Mouse (Mus musculus) lung, postnatal 36 days (tissue): ENCODE results near the gene Ppp1r18.

Source experiments
- DNase-seq: peaks from one replicate; pipeline ENCODE4 v3.0.0; 2022; ENCODE audit warnings: mixed read lengths

Ppp1r18 gene

DNA sequence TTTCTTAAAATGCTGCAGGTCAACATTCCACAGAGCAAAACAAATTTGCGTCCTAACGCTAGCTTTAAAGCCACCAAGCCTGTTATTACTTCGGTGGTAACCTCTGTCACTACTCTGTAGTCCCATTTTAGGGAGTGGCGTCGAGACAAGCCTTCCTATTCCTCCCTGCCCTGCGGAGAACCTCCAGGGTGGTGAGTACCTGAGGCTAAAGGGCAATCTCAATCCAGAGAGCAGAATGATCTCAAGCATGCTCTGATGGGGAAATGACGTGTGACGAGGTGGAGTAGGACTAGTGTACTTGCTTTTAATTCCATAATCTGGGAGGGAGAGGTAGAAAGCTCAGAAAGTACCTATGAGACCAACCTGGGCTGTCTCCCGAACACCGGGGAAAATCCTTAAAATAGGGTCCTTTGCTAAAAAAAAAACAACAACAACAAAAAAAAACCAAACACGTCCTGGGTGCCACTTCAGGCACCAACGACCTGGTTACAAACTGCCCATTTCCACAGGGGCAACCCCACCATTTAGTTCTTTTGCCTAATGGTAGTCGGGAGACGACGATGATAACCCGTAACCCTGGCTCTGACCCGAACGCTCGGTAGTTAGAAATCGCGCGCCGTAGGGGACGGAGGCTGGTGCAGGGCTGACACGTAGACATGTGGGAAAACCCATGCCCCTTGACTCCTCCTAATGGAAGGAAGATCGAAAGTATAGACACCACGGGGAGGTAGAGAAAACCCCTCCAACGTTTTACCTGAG is 50.3 kb downstream of the Ppp1r18 start:
- DNase-seq, result peak; percentile 32

DNA sequence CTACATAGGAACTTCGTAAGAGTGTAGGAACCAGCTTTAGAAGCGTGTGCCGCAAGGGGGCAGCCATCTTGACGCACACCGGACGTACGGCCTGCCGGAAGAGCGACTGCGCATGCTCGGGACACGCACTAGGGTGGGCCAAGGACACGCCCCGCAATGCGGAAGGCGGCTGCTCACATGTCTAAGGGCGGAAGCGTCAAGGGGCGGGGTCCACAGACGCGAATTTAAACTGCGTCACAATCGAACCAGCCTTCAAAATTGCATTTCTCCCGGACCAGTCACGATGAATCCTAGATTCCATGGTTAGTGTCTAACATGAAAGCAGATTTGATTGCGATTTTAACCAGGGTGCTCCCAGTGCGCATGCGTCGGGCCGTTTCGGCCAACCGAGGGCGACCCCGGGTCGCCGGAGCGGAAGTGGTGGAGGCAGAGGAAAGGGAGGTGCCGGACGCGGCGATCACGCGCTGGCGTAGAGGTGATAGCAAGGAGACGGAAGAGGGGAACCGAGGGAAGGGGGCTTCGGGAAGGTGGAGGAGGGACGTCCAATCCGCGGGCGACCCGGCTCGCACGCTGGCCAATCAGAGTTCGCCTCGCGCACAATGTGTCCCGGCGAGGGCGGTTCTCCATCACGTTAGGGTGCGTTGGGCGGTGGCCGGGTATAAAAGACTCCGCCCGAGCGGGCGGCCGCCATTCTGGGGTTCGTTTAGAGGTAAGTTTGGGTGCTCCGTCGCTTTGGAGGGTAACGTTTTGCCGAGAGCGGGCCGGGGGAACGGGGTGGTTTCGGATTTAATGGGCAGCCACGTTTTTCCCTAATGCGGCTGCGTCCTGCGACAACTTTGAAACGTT is 51.1 kb downstream of the Ppp1r18 start, which contains the start of the genes Mrps18b and Ppp1r10:
Gene Mrps18b, minus strand, starts transcription at position 93 of the 846 bp plus-strand sequence.
Gene Ppp1r10, plus strand, starts transcription at position 138 of the 846 bp plus-strand sequence.
- DNase-seq, result peak; percentile 99

DNA sequence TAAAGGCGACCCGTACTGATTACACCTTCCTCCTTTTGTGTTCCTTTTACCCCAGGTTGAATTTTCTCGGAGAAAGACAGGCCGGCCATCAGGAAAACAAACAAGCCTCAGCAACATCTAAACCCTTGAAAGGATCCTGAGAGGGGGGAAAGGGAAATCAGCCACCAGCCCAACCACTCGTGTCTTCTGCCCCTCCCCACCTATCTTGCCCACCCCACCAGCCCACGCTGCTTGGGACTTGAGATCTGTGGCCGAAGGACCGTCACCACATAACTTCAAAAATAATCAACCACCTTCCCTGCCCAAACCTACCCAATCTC is 51.7 kb downstream of the Ppp1r18 start:
- DNase-seq, result no peak

DNA sequence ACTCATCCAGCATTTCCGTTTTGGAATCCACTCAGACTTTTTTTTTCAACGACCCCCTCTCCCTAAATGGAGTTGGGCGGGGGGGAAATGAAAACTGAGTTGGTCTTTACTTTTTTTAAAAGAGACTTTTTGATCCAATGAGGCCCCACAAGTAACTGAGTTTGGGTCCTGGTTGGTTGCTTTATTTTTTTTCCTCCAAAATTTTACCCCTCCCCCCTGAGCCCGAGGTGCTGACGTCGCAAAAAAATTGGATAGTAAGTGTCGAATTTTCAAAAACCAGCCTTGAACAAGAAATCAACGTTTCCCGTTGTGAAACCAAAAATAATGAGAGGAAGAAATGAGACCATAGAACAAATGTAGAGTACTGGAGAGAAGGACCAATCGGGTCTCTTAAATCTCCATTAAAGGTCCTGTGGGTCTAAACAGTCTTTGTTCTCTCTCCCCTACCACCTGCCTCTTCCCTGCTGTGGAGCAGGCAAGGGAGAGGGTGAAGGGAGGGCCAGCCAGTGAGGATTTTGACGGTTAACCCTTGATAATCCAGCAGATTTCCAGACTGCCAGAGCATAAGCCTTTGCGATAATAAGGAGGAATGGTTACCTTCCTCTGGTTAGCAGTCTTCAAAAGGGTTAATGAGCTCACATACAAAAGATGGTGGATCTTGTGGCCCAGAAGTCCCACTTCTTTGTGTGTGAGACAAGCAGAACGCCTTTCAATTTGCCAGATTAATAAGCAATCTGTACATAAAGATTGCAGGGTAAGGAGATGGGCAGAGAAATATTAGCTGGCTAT is 52.3 kb downstream of the Ppp1r18 start:
- peak; percentile 60 for DNase-seq

DNA sequence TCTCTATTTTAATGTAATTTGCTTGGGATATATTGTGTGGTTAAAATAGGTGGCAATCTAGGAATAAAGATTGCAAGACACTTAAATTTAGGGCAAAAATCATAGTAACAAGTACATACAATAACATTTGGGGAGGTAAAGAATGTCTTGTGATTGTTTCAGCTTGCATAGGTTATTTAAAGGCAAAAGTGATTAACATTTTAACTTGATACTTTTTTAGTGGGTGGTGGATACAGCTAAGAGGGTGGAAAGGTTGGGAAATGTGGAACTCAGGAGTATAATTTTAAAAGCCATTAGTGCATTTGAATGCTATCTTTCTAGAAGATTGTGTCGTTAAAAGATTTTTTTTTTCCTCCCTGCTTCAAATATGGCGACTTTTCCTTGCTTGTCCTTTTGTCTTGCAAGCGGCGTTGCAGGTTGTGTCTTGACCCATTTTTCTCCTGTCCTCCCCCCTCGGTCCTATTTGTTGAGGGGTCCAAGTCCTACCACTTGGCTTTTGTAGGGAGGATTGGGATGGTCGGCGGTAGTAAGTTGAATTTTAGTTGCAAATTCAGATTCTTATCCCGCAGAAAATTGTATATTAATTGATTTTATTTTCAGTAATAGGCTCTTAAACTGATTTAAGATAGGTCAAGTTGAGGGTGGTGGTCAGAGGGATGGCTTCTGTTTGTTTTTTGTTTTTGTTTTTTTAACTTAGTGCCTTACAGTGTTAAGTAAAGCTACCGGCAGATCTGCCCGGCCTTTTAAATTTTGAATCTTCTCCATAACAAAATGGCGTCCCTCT is 53.1 kb downstream of the Ppp1r18 start:
- DNase-seq, result peak; percentile 65

DNA sequence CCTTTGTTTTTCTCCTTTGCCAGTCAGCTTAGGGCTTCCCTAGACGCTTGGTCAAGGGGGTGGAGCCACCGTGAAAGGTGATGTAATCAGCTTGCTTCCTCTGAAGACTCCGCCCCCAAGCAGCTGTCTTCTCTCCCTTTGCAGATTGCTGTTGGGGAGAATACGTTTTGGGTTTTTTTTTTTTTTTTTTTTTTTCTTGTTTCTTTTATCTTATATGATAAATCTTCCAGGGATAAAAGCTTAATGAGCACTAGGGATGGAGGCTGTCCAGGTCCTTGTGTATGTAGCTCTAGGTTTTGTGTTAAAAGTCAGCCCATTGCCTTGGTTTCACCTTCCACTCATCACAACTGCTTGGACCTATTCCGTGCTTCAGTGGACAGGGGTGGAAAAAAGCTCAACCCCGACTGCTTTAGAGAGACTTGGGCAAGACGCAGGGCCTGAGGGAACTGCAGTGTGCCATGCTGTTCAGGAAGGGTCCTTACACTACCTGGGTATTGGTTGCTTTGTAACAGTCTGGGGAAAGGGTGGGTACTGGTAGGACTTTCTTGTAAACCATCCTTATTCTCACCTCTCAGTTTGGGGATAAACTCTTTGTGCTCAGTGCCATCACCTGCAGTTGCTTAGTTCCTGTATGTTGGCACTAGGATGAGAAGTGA is 53.8 kb downstream of the Ppp1r18 start:
- peak; percentile 99 for DNase-seq

DNA sequence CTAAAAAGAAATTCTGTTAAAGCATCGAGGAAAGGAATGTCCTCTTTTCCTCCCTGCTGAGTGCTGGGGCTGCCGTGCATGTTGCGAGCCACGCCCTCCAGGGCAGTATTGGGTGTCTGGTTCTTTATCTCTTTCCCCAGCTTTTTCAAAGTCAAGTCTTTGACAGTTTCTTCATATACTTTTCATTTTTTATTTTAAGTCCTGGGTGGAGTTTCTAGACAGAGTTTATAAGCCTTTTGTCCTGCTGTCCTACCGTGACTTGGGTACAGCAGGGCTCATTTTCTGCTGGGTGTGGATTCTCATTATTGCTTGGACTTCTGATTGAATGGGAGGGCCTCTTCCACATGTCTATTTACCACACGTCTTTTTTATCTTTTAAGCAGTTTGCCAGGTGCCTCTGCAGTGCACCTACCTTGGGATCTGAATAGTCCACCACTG is 54.5 kb downstream of the Ppp1r18 start:
- no peak for DNase-seq

DNA sequence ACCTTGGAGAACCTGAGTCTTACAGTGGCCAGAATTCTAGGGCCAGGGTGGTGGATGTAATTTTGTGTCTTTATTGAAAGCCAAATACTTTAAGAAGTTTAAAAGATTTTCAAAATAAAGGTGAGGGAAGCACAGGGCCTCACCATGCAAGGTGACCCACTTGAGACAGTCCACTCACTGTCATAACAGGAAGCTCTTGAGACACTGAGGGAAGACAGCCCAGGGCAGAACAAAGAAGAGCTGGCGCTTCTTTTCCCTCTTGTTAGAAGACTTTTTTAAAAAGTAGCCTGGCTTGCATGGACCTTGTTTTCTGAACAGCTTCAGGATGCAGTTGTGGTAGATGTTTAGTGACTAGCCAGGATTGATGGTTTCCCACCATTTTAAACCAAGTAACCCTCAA is 55.0 kb downstream of the Ppp1r18 start:
- DNase-seq, result peak; percentile 28

DNA sequence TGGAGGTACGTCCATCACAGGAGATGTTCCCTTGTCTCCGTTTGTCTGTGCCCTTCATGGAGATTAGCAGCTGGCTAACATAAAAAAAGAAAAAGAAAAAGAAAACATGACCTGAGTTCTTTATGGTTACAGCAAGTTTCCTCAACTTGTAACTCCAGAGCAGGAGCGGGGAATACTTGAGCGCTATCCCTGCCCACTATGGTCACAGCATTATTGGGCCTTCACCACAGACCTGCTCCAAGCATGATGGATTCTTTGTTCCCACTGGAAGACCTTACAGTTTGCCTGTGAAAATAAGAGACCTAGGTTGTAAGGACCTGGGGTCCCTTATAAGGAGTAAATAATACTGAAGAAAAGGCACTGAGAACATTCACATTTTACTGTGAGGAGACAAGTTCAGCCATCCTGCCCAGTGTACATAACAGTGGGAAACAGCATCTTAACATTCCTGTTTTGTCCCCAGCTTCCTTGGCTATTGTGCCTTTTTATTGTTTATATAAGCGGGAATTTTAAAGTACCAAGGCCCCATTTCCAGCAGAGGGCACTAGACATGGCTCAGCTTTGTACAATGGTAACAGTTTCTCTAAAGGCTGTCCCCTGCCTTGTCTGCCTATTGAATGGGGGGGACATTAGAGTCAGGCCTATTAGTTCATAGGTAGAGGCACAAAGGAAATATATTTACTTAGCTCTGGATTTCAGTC is 55.6 kb downstream of the Ppp1r18 start:
- DNase-seq, result peak; percentile 77

DNA sequence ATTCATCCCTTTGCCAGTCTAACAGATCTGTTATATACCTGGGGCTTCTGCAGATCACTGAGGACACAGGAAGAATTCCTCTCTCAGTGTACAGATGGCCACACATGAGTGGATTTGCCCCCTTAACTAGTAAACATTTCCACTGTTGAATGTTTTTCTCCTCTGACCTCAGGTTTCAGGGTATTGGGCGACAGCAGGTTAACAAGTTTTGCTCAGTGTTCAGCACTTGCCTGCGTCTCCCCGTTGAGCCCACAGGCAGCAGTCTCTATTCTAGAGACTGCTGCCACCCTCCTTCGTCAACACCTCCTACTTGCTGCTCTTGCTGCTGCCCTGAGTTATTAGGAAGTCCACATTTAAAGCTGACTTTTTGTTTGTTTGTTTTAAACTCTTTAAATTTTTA is 56.3 kb downstream of the Ppp1r18 start:
- no peak for DNase-seq

DNA sequence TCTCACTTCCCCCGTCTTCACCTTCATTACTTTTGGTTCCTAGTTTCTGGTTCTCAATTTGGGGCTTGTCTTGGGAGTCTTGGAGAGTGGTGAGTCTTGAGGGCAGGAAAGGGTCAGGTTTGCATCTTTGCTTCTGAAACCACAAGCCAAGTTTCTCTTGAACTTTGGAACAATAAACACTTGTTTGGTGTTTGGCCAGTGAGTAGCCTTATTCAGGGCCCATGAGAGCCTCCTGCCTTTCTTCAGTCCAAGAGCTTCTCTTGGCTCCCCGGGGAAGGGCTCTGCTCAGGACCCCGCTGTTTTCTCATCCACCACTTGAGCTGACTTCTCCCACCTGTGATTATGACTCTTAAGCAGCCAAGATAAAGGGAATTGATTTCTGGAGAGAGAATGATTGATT is 57.2 kb downstream of the Ppp1r18 start:
- DNase-seq, result peak; percentile 46

DNA sequence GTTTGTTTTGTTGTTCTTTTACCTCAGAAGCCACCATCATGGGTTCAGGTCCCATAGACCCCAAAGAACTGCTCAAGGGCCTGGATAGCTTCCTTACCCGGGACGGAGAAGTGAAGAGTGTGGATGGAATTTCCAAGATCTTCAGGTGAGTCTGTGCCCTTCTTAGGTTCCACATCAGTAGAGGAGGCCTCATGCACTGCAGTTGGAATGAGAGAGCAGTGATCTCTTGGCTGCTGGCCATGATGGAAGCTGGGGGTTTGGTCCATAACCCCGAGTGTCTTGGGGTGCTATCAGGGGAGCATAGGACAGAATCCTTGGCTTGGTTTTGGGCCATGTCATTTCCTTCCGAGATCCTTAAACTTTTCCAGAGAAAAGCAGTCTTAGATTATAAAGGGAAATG is 57.9 kb downstream of the Ppp1r18 start:
- DNase-seq, result no peak
